Mouse (Mus musculus): ENCODE data around the gene Abhd16a.

DNA sequence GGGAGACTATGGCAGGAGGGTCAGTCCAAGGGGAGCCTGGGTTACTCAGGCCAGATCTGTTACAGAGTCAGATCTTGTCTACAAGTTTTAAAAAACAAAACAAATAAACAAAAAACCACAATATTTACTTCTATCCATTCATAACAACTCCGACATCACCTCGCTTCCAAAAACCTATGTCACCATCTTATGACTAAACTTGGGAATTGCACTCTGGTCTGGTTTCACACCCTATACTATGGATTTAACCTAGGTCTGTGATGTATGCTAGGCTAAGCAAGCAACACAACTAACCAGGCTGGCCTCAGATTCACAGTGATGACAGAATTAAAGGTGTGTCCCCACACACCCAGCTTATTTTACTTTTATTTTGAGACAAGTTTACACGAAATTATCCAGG lies 17.5 kb downstream of the Abhd16a start:
- TF ChIP-seq CTCF (IDR thresholded peaks at IDR 0.05; ENCODE audit: extremely low read depth, insufficient read depth, low read length) (peak; percentile 13; the same call in 1 of the 2 replicates), POLR2A (IDR thresholded peaks at IDR 0.05; ENCODE audit: extremely low read depth, insufficient read depth, low read length) (no peak)
